Mouse (Mus musculus): ENCODE results near the gene Cldn3. TPM values are rescaled to one million over a fixed set of nuclear protein-coding genes. Genes with fewer than 3 reads are reported as not detected.
"Not testable (repeated sequence)": the region's sequence is repeated elsewhere in the genome, so short reads cannot be mapped to it uniquely, and the experiment has no call there.

Gene Cldn3
- 14.8 and 20.5 TPM in 2 replicates for polyA plus RNA-seq (2016; fragmentation: Nextera tagmentation; extraction: Ambion mirVana)

DNA sequence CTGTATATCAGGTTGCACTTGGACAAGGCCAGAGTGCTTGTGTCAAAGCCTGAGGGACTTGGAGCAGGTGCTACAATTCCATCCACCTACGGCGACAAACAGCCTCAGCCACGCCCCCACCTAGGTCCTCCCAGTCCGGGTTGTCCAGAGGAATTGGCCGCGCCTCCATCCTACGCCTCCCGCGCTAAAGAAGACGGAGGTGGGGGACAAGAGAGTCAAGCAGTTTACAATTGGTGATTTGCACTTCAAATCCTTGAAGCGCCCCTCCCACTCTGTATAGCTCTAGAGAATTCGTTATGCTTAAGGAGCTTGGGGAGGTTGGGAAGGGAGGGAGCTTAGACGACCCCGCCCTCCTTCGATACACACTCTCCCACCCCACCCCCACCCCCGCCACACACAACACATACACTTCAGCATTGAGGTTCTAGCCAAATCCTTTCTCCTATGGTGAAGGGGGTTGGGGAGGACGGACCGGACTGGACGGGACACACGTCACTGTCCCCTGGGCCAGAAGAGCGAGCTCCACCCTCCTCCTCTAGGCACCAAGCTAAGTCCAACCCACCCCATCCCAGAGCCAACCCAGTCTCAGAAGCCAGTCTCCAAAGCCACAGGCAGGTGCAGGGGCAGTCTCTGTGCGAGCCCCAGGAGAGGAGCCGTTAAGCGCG lies at the start of gene Cldn3:
Gene Cldn3, plus strand, starts transcription at position 582 of the 665 bp plus-strand sequence.
- ATAC-seq (ENCODE audit: insufficient number of reproducible peaks, insufficient read depth, low FRiP score, low TSS enrichment), result peak; percentile 76
- peaks cover 17% of the 10 kb centered on the region for H3K4me1 ChIP-seq
- H3K27me3 ChIP-seq, result peaks cover 57% of the 10 kb centered on the region
- H3K9me3 ChIP-seq, result no peaks in the 10 kb centered on the region
- peak within 1 kb of the TSS; percentile 29 for H3K4me3 ChIP-seq
- 2% methylated on average over 25 of the region's 25 CpGs for WGBS
- H3K9ac ChIP-seq, result peak within 1 kb of the TSS; percentile 5
- peak within 1 kb of the TSS; percentile 40 for H3K4me2 ChIP-seq (replicated peaks)
- H3K27ac ChIP-seq, result 0 out of 2 replicates have a peak within 1 kb of the TSS, but pooled peaks have one; percentile 9
- no peaks in the 10 kb centered on the region for H3K36me3 ChIP-seq

DNA sequence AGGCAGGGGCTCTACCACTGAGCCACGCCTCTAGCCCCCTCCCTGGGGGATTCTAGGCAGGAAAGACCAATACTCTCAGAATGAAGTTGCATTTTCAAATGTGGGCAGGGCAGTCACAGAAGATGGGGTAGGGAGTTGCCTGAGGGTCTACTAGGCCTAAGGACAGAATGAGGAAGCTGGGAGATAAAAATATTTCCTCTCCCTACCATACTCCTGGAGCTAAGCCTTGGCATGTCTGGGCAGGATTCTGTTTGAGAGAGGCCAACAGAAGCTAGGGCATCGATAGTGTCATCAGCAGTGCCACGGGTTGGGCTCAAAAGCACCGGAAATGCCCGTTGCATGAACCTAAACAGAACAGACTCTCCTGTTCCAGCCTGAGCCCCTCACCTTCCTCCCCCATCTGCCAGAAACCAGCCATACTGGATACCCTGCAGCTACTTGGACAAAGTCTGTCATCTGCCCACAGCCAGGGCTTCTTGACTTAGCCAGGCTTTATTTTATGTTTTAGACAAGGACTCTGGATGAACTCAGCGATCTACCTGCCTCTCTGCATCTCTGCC lies 49.3 kb upstream of the Cldn3 start:
- Histone ChIP-seq H3K4me3 (no peak overlapping the region), H3K27me3 (no peaks in the 10 kb centered on the region), H3K4me2 (replicated peaks) (no peak overlapping the region), H3K27ac (no peak overlapping the region), H3K4me1 (no peaks in the 10 kb centered on the region), H3K9ac (no peak overlapping the region), H3K36me3 (peaks cover 4% of the 10 kb centered on the region; the same call in 1 of the 2 replicates), H3K9me3 (no peaks in the 10 kb centered on the region)
- 74% methylated on average over 6 of the region's 6 CpGs for WGBS
- ATAC-seq (ENCODE audit: insufficient number of reproducible peaks, insufficient read depth, low FRiP score, low TSS enrichment), result no peak

DNA sequence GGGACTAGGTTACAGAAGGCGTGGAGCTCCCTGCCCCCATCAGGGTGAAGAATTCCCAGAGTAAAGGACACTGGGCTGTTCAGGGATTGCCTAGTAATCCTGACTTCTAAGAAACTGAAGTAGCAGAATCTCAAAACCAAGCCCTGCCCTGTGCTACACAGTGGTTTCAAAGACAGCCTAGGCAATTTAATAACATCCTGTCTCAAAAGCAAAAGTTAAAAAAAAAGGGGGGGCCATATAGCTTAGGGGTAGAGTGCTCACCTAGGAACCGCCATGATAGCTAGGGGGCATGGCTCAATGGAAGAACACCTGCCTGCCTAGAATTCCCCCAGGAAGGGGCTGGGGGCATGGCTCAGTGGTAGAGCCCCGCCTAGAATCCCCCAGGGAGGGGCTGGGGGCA lies 46.9 kb upstream of the Cldn3 start:
- Histone ChIP-seq H3K36me3 (peaks cover 3% of the 10 kb centered on the region; the same call in 1 of the 2 replicates), H3K27ac (no peak overlapping the region), H3K4me1 (no peaks in the 10 kb centered on the region), H3K9me3 (no peaks in the 10 kb centered on the region), H3K9ac (no peak overlapping the region), H3K27me3 (no peaks in the 10 kb centered on the region), H3K4me2 (replicated peaks) (no peak overlapping the region), H3K4me3 (no peak overlapping the region)
- 73% methylated on average over 3 of the region's 3 CpGs for WGBS
- no peak for ATAC-seq (ENCODE audit: insufficient number of reproducible peaks, insufficient read depth, low FRiP score, low TSS enrichment)

DNA sequence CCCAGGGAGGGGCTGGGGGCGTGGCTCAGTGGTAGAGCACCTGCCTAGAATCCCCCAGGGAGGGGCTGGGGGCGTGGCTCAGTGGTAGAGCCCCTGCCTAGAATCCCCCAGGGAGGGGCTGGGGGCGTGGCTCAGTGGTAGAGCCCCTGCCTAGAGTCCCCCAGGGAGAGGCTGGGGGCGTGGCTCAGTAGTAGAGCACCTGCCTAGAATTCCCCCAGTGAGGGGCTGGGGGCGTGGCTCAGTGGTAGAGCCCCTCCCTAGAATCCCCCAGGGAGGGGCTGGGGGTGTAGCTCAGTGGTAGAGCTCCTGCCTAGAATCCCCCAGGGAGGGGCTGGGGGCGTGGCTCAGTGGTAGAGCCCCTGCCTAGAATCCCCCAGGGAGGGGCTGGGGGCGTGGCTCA lies 46.5 kb upstream of the Cldn3 start:
- not testable (repeated sequence) for H3K36me3 ChIP-seq; H3K9me3 ChIP-seq; H3K9ac ChIP-seq; H3K4me2 ChIP-seq (replicated peaks); ATAC-seq (ENCODE audit: insufficient number of reproducible peaks, insufficient read depth, low FRiP score, low TSS enrichment); H3K4me3 ChIP-seq; H3K27ac ChIP-seq; H3K4me1 ChIP-seq; H3K27me3 ChIP-seq
- WGBS, result 86% methylated on average over 5 of the region's 7 CpGs

DNA sequence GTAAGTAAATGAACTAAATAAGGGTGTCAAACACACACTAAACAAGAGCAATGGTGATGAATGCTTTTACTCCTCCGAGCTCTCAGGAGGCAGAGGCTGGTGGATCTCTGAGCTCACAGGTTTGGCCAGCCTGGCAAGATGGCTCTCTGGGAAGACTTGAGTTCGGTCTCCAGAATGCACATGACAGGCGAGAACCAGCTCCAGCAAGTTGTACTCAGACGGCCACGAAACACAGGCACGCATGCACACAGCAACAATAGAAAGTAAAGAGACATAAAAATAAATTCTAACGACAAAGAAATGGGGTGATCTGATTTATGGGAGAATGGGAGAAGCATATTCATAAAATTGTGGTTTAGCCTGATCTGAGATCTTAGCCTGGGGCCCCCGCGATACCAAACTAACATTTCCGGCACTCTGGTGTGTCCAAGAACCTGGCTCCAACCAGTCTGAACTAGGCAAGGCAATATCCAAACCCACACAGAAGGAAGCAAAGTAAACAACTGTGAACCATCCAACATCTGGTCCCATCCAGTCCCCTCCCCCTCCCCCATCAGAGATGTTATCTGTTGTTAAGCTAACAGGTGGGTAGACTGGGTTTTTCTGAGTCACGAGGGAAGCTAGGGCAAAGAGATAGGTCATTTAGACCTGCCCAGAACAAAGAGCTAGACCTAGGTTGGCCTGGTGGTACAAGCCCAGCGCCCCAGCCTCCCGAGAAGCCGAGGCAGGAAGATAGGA lies 44.4 kb upstream of the Cldn3 start:
- Histone ChIP-seq H3K27me3 (peaks cover 23% of the 10 kb centered on the region), H3K9ac (no peak overlapping the region), H3K4me2 (replicated peaks) (no peak overlapping the region), H3K9me3 (no peaks in the 10 kb centered on the region), H3K4me3 (no peak overlapping the region), H3K4me1 (no peaks in the 10 kb centered on the region), H3K36me3 (no peaks in the 10 kb centered on the region), H3K27ac (no peak overlapping the region)
- 79% methylated on average over 14 of the region's 14 CpGs for WGBS
- ATAC-seq (ENCODE audit: insufficient number of reproducible peaks, insufficient read depth, low FRiP score, low TSS enrichment), result no peak

DNA sequence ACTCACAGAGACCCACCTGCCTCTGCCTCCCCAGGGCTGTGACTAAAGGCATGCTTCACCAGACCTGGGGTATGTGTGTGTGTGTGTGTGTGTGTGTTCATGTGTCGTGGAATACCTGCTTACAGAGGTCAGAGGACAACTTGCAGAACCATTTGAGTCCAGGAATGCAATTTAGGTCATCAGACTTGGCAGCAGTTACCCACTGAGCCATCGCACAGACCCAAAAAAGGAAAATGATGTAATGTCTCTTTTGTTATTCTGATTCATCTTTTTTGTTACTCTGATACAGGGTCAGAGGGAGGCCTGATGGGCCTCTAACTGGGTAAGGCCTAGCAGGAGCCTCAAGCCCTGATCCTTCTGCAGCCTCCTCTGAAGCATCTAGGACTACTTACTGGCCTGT lies 43.3 kb upstream of the Cldn3 start:
- no peak overlapping the region for H3K4me2 ChIP-seq (replicated peaks)
- H3K36me3 ChIP-seq, result no peaks in the 10 kb centered on the region
- no peak overlapping the region for H3K27ac ChIP-seq
- no peak for ATAC-seq (ENCODE audit: insufficient number of reproducible peaks, insufficient read depth, low FRiP score, low TSS enrichment)
- H3K9me3 ChIP-seq, result no peaks in the 10 kb centered on the region
- H3K27me3 ChIP-seq, result peaks cover 34% of the 10 kb centered on the region
- 73% methylated on average over 2 of the region's 2 CpGs for WGBS
- no peak overlapping the region for H3K9ac ChIP-seq
- no peak overlapping the region for H3K4me3 ChIP-seq
- H3K4me1 ChIP-seq, result peaks cover 4% of the 10 kb centered on the region

DNA sequence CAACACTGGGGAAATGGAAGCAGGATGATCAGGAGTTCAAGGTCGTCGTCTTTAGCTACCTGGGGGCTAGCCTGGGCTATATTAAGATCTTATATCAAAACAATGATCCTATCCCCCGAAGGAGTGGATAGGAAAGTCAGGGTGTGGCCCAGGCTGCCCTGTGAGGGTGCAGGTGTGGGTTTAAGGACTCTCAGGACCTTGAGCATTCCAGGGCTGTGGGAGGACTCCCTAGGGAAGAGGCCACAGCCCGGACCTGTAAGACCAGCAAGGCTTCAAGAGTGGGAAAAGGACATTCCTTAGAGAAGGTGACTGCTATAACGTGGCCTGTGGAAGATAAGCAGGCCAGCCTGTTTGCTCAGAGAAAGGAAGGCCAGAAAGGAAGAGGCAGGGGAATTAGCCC lies 41.8 kb upstream of the Cldn3 start:
- Histone ChIP-seq H3K36me3 (no peaks in the 10 kb centered on the region), H3K27ac (no peak overlapping the region), H3K4me1 (peaks cover 4% of the 10 kb centered on the region), H3K9me3 (no peaks in the 10 kb centered on the region), H3K9ac (no peak overlapping the region), H3K4me2 (replicated peaks) (no peak overlapping the region), H3K4me3 (no peak overlapping the region), H3K27me3 (peaks cover 41% of the 10 kb centered on the region)
- ATAC-seq (ENCODE audit: insufficient number of reproducible peaks, insufficient read depth, low FRiP score, low TSS enrichment), result no peak
- WGBS, result 77% methylated on average over 5 of the region's 5 CpGs

DNA sequence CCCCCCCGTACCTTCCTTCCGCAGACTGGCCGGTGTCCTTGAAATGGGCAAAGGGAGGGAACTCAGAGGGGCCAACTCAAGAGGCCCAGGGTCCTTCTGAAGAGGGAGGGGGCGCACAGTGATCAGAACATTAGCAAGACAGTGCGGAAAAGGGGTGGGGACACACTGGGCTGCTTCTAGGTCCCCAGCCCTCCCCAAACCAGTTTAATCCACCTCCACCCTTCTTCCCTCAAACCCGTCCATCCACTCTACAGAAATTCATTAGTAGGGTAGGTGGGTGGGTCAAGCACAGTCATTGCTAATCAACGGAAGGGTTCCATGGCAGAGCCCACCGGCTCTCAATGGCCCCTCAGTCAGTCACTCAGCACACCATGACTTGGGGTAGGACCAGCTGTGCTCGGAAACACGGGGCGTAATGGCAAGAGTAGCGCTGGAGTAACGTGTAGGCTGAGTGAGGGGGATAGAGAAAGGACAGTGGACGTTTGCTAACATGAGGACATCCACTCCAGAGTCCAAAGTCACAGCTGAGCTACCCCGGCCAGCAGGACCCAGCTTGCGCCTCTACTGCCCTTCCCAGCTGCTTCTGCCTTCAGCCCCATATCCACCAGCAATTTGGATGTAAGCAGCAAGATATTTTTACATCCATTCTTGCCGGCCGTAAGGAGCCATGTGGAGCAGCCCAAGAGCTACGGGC lies 40.6 kb upstream of the Cldn3 start:
- no peaks in the 10 kb centered on the region for H3K36me3 ChIP-seq
- H3K27ac ChIP-seq, result 0 out of 2 replicates have a peak overlapping the region, but pooled peaks have one; percentile 63
- H3K4me2 ChIP-seq (replicated peaks), result peak overlapping the region; percentile 33
- H3K27me3 ChIP-seq, result peaks cover 41% of the 10 kb centered on the region
- ATAC-seq (ENCODE audit: insufficient number of reproducible peaks, insufficient read depth, low FRiP score, low TSS enrichment), result no peak
- peak overlapping the region; percentile 30 for H3K4me3 ChIP-seq
- no peaks in the 10 kb centered on the region for H3K9me3 ChIP-seq
- 36% methylated on average over 18 of the region's 19 CpGs for WGBS
- H3K4me1 ChIP-seq, result peaks cover 4% of the 10 kb centered on the region
- peak overlapping the region; percentile 41; the same call in 1 of the 2 replicates for H3K9ac ChIP-seq

DNA sequence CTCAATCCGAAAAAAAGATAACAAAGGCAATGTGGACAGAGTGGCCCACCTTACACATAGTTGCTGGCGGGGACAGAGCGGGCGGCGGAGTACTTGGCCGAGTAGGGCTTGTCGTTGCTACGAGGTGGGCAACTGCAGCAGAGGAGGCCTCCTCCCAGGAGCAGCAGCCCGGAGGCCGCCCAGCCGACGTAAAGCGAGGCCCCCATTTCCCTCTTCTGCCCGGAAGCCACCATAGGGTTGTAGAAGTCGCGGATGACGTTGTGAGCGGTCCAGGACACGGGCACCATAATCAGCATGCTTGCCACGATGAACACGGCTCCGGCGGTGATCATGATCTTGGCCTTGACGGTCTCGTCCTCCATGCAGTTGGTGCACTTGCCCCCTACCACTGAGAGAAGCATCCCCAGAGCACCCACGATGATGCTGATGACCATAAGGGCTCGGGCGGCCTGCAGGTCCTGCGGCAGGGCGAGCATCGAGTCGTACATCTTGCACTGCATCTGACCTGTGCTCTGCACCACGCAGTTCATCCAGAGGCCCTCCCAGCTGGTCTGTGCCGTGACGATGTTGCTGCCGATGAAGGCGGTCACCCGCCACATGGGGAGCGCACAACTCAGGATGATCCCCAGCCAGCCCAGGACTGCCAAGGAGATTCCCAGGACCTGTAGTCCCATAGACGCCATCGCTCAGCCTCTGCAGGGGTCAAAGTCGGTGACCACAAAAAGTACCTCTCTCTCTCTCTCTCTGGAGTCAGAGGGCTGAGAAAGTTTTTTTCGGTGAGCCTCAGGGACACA lies 39.8 kb upstream of the Cldn3 start:
- WGBS, result 15% methylated on average over 43 of the region's 43 CpGs
- ATAC-seq (ENCODE audit: insufficient number of reproducible peaks, insufficient read depth, low FRiP score, low TSS enrichment), result no peak
- peak overlapping the region; percentile 30 for H3K4me3 ChIP-seq

DNA sequence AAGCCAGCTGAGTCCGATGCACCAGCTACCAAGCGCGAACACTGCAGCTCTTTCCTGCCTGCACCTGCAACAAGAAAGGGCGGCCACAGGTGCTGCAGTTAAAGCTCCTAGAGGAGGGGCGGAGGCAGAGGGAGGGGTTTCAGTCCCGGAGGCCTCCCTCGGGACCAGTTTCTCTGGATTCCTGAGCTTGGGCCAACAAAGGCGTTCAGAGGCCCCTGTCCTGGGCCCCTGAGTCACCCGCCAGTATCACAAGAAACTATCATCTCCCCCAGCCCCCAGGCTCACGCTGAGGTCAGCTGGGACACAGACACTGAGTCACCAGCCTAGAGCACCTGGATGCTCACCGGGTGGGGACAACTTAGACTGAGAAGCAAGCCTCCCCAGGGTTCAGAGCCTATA lies 39.2 kb upstream of the Cldn3 start, which contains the start of gene Cldn4:
Gene Cldn4, minus strand, starts transcription at position 78 of the 399 bp plus-strand sequence.
- peak within 1 kb of the TSS; percentile 63; the same call in 1 of the 2 replicates for H3K27ac ChIP-seq
- H3K4me2 ChIP-seq (replicated peaks), result peak within 1 kb of the TSS; percentile 33
- no peaks in the 10 kb centered on the region for H3K36me3 ChIP-seq
- peak; percentile 18; the same call in 1 of the 2 replicates for ATAC-seq (ENCODE audit: insufficient number of reproducible peaks, insufficient read depth, low FRiP score, low TSS enrichment)
- no peaks in the 10 kb centered on the region for H3K9me3 ChIP-seq
- peaks cover 49% of the 10 kb centered on the region for H3K27me3 ChIP-seq
- 5% methylated on average over 11 of the region's 11 CpGs for WGBS
- H3K4me3 ChIP-seq, result peak within 1 kb of the TSS; percentile 30
- peak within 1 kb of the TSS; percentile 41 for H3K9ac ChIP-seq
- peaks cover 13% of the 10 kb centered on the region for H3K4me1 ChIP-seq

More for the DNA sequence above, 39.8 kb upstream of the Cldn3 start:
- Histone ChIP-seq H3K4me1 (peaks cover 9% of the 10 kb centered on the region), H3K9me3 (no peaks in the 10 kb centered on the region), H3K9ac (peak overlapping the region; percentile 41), H3K36me3 (no peaks in the 10 kb centered on the region), H3K4me2 (replicated peaks) (peak overlapping the region; percentile 33), H3K27ac (peak overlapping the region; percentile 63; the same call in 1 of the 2 replicates), H3K27me3 (peaks cover 46% of the 10 kb centered on the region)

Measured in embryonic facial prominence, embryonic 12.5 days (tissue).